Mouse (Mus musculus): ENCODE data around the gene Brd2. TPM values are rescaled to one million over a fixed set of nuclear protein-coding genes. Genes with fewer than 3 reads are reported as not detected.

The Brd2 gene
- polyA plus RNA-seq, 1 experiment: 257 TPM

GRCm38 (mm10) chr17:34121172-34121878 is 1.1 kb downstream of the Brd2 start:
- peak overlapping the region; percentile 71 for H3K4me3 ChIP-seq (ENCODE audit: control insufficient read depth, insufficient read depth, low read length)
- no peak for TF ChIP-seq CTCF (IDR thresholded peaks at IDR 0.05; ENCODE audit: borderline replicate concordance, control insufficient read depth, extremely low read depth, insufficient read depth, low read length, poor library complexity)
- TF ChIP-seq POLR2A (IDR thresholded peaks at IDR 0.05; ENCODE audit: control insufficient read depth, extremely low read depth, insufficient read depth, low read length, poor library complexity): no peak
- peaks cover 9% of the 10 kb centered on the region for H3K36me3 ChIP-seq (ENCODE audit: control insufficient read depth, insufficient read depth, low read length)
- peaks cover 17% of the 10 kb centered on the region for H3K4me1 ChIP-seq (replicated peaks; ENCODE audit: control insufficient read depth, insufficient read depth, low read length)
- WGBS: 0% methylated on average over 34 of the region's 35 CpGs
- peak; percentile 66 for DNase-seq
- no peaks in the 10 kb centered on the region for H3K27me3 ChIP-seq (ENCODE audit: control insufficient read depth, insufficient read depth, low read length)
- H3K27ac ChIP-seq (ENCODE audit: control insufficient read depth, insufficient read depth, low read length): peak overlapping the region; percentile 98

- Histone ChIP-seq H3K4me1 (replicated peaks; ENCODE audit: control insufficient read depth, insufficient read depth, low read length) (peaks cover 17% of the 10 kb centered on the region), H3K4me3 (ENCODE audit: control insufficient read depth, insufficient read depth, low read length) (peak overlapping the region; percentile 71), H3K27me3 (ENCODE audit: control insufficient read depth, insufficient read depth, low read length) (no peaks in the 10 kb centered on the region), H3K27ac (ENCODE audit: control insufficient read depth, insufficient read depth, low read length) (peak overlapping the region; percentile 98), H3K36me3 (ENCODE audit: control insufficient read depth, insufficient read depth, low read length) (peaks cover 14% of the 10 kb centered on the region)
- TF ChIP-seq CTCF (IDR thresholded peaks at IDR 0.05; ENCODE audit: borderline replicate concordance, control insufficient read depth, extremely low read depth, insufficient read depth, low read length, poor library complexity) (peak; percentile 29; the same call in 1 of the 2 replicates), POLR2A (IDR thresholded peaks at IDR 0.05; ENCODE audit: control insufficient read depth, extremely low read depth, insufficient read depth, low read length, poor library complexity) (peak; percentile 39)
- DNase-seq: peak; percentile 84
- under 1% methylated on average over 31 of the region's 31 CpGs for WGBS
These were observed 1.6 kb downstream of the Brd2 start for GRCm38 (mm10) chr17:34120814-34121171.

GRCm38 (mm10) chr17:34120180-34120723 is 2.2 kb downstream of the Brd2 start:
- Histone ChIP-seq H3K36me3 (ENCODE audit: control insufficient read depth, insufficient read depth, low read length) (peaks cover 20% of the 10 kb centered on the region), H3K27me3 (ENCODE audit: control insufficient read depth, insufficient read depth, low read length) (no peaks in the 10 kb centered on the region)
- peak; percentile 79 for DNase-seq

DNA sequence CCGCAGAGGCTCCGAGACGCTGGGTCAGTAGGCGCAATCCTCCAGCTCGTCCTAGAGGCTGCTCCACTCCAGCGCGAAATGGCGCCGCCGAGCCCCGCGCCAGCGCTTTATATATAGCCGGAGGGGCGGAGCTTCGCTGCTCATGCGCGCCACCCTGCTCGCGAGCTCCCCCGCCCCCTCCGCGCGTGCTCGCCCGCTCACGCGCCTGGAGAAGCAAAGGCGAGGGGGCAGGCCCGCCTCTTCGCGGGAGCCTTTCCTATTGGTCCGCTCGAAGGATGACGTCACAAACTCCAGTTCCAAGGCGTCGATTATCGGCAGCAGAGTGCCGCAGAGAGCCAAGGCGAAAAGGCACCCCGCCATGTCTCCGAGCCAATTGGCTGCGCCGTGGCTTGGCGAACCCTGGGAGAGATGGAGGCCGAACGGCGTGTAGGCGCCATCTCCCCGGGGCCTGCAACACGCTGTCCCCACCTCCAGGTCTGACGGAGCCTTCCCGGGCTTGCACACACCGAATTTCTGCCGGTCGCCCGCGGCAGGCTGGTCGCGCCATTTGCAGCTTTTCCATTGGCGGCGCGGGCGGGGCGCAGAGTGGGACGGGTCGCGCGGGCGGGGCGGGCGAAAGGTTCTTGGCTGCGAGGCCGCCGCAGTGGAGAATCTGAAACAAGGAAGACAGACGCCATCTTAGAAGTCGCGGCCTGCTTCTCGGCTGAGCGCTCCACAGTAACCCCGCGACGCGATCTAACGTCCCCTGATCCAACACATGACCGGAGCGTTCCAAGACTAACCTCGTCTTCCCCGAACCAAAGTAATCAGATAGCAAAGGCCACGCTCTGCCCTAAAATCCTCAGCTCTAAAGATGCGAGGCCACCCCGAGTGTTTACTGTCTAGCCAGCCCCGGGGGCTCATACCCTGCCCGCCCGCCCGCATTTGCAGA is 2.9 kb downstream of the Brd2 start, which contains the start of gene H2-DMa:
Gene H2-DMa (plus strand): TSS at position 293 of the 931 bp plus-strand sequence.
- TF ChIP-seq POLR2A (IDR thresholded peaks at IDR 0.05; ENCODE audit: control insufficient read depth, extremely low read depth, insufficient read depth, low read length, poor library complexity) (peak; percentile 100), CTCF (IDR thresholded peaks at IDR 0.05; ENCODE audit: borderline replicate concordance, control insufficient read depth, extremely low read depth, insufficient read depth, low read length, poor library complexity) (peak; percentile 51; the same call in 1 of the 2 replicates)
- peaks cover 27% of the 10 kb centered on the region for H3K36me3 ChIP-seq (ENCODE audit: control insufficient read depth, insufficient read depth, low read length)
- H3K4me3 ChIP-seq (ENCODE audit: control insufficient read depth, insufficient read depth, low read length): peak within 1 kb of the TSS; percentile 80
- peak; percentile 98 for DNase-seq
- peaks cover 19% of the 10 kb centered on the region for H3K4me1 ChIP-seq (replicated peaks; ENCODE audit: control insufficient read depth, insufficient read depth, low read length)
- H3K27ac ChIP-seq (ENCODE audit: control insufficient read depth, insufficient read depth, low read length): peak within 1 kb of the TSS; percentile 98
- no peaks in the 10 kb centered on the region for H3K27me3 ChIP-seq (ENCODE audit: control insufficient read depth, insufficient read depth, low read length)
- under 1% methylated on average over 96 of the region's 96 CpGs for WGBS

More at GRCm38 (mm10) chr17:34120180-34120723, 2.2 kb downstream of the Brd2 start:
- Histone ChIP-seq H3K27ac (ENCODE audit: control insufficient read depth, insufficient read depth, low read length) (peak overlapping the region; percentile 98), H3K4me3 (ENCODE audit: control insufficient read depth, insufficient read depth, low read length) (peak overlapping the region; percentile 71), H3K4me1 (replicated peaks; ENCODE audit: control insufficient read depth, insufficient read depth, low read length) (peaks cover 17% of the 10 kb centered on the region)
- TF ChIP-seq POLR2A (IDR thresholded peaks at IDR 0.05; ENCODE audit: control insufficient read depth, extremely low read depth, insufficient read depth, low read length, poor library complexity): 0 out of 2 replicates have a peak, but pooled peaks have one; percentile 12
- no peak for TF ChIP-seq CTCF (IDR thresholded peaks at IDR 0.05; ENCODE audit: borderline replicate concordance, control insufficient read depth, extremely low read depth, insufficient read depth, low read length, poor library complexity)
- WGBS: 1% methylated on average over 41 of the region's 42 CpGs

- H3K36me3 ChIP-seq (ENCODE audit: control insufficient read depth, insufficient read depth, low read length): peaks cover 33% of the 10 kb centered on the region
- no peak for DNase-seq
- peak overlapping the region; percentile 43 for H3K27ac ChIP-seq (ENCODE audit: control insufficient read depth, insufficient read depth, low read length)
- H3K27me3 ChIP-seq (ENCODE audit: control insufficient read depth, insufficient read depth, low read length): no peaks in the 10 kb centered on the region
- WGBS: under 1% methylated on average over 38 of the region's 38 CpGs
- TF ChIP-seq CTCF (IDR thresholded peaks at IDR 0.05; ENCODE audit: borderline replicate concordance, control insufficient read depth, extremely low read depth, insufficient read depth, low read length, poor library complexity): no peak
- TF ChIP-seq POLR2A (IDR thresholded peaks at IDR 0.05; ENCODE audit: control insufficient read depth, extremely low read depth, insufficient read depth, low read length, poor library complexity): no peak
- H3K4me1 ChIP-seq (replicated peaks; ENCODE audit: control insufficient read depth, insufficient read depth, low read length): peaks cover 17% of the 10 kb centered on the region
- H3K4me3 ChIP-seq (ENCODE audit: control insufficient read depth, insufficient read depth, low read length): peak overlapping the region; percentile 80
These were observed 3.6 kb downstream of the Brd2 start for GRCm38 (mm10) chr17:34118873-34119248.

All from thymus, adult 2 months (tissue).